Mouse (Mus musculus): ENCODE data around the gene Hils1.

Hils1 gene

DNA sequence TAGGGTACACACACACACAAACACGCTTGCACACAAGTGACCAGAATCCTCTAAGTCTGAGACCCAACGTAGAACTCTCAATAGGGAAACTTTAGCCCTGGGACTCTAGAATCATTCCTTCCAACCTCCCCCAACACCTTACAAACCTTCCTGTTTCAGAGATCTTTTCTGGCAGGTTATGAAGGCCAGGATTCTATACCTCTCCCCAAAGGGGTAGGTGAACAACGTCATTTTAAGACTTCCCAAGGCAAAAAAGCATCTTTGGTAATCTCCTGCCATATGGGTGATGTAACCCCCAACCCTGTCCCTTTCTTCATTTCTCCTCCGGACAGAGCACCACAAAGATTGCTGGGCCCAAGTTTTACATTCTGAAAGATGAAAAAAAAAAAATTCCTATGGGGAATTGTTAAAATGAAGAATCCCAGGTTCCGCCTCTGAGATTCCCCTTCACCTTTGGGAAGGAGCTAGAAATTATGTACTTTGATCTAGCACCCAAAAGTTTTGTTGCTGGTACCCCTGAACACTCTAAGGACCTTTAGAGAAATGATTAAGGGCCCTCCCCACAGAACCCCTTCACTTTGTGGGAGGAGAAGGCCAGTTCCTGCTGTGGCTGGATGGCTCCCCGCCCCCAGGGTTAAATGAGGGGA lies 22.8 kb downstream of the Hils1 start:
- no peak for DNase-seq

DNA sequence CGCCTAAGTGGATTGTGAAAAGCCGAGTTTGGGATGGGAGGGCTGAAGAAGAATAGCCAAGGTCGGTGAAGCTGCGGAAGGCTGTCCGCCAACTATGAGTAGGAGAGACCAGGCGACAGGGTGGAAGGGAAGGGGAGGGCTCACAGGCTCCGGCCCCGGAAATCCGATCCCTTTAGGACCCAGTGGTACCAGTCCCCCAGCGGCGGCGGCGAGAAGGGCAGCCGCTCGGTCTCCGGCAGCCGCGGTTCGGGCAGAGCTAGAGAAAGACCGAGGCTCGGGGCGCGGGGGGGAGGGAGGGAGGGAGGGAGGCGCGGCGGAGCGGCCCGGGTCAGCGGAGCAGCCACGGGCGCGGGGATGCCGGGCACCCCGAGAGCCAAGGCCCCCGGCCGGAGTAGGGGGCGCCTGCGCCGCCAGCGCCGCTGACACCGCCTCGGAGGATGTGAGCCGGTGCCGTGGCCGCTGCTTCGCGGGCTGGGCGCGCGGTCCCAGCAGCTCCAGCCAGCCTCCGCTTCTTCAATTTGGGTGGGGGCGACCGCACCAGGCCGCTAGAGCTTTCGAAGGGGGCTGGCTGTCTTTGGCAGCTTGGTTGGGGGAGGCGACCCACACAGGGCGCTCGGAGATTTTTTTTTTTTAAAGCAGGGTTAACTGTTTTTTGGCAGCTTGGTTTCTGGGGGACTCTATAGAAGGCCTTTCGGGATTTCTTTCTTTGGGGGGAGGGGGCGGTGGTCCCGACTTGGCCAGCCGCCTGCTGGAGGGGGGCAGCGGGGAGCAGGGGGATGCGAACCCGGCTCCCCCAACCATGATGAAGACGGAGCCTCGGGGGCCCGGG lies 23.6 kb downstream of the Hils1 start, which contains the start of gene Ppp1r9b:
TSS of gene Ppp1r9b (plus strand) at position 287 of the 829 bp plus-strand sequence.
- peak; percentile 94 for DNase-seq

DNA sequence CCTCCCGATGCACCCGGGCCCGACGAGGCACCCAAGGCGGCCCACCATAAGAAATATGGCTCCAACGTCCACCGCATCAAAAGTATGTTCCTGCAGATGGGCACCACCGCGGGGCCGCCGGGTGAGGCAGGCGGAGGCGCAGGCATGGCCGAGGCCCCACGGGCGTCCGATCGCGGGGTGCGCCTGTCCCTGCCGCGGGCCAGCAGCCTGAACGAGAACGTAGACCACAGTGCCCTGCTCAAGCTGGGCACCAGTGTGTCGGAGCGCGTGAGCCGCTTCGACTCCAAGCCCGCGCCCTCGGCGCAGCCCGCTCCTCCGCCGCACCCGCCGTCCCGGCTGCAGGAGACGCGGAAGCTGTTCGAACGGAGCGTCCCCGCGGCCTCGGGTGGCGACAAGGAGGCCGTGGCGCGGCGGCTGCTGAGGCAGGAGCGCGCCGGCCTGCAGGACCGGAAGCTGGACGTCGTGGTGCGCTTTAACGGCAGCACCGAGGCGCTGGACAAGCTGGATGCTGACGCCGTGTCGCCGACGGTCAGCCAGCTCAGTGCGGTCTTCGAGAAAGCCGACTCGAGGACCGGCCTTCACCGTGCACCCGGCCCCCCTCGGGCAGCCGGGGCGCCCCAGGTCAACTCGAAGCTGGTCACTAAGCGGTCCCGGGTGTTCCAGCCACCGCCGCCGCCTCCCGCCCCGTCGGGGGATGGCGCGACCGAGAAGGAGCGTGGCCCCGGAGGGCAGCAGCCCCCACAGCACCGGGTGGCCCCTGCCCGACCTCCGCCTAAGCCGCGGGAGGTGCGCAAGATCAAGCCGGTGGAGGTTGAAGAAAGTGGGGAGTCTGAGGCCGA lies 24.5 kb downstream of the Hils1 start:
- DNase-seq: peak; percentile 72

DNA sequence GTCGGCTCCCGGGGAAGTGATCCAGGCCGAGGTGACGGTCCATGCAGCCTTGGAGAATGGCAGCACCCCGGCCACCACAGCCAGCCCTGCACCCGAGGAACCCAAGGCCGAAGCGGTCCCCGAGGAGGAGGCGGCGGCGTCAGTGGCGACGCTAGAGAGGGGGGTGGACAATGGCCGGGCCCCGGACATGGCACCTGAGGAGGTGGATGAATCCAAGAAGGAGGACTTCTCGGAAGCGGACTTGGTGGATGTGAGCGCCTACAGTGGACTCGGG lies 25.0 kb downstream of the Hils1 start:
- DNase-seq: no peak

DNA sequence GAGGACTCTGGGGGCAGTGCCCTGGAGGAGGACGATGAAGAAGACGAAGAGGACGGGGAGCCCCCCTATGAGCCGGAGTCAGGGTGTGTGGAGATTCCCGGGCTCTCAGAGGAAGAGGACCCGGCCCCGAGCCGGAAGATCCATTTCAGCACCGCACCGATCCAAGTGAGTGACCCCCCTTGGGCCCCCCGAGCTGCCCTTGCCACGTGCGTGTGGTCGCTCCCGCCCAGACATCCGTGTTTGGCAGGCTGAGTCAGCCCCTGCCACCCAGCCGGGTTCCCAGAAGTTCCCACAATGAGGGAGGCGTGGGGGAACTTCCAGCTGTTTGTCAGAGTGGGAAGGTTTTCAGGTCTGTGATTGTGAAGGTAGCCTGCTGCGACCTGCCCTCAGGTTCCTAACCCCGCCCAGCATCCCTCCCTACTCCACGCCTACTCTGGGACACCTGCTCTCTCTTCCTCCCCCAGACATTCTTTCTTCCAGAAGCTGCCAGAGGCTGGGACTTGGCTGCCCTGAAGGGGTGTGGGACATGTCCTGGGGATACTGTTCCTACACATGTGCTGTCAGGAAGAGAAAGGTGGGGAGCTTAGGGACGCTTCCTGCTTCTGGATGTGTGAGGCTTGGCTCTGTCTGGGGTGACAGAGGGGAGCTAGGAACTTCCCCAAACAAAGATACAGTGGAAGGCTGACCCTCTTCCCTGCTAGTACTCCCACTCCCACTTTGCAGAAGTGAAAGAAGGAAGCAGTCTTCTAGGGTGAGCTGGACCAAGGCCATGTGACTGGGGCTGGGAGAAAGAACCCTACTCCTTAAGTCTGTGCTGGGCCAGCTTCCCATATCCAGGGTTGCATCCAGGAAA lies 25.6 kb downstream of the Hils1 start:
- DNase-seq: peak; percentile 65

DNA sequence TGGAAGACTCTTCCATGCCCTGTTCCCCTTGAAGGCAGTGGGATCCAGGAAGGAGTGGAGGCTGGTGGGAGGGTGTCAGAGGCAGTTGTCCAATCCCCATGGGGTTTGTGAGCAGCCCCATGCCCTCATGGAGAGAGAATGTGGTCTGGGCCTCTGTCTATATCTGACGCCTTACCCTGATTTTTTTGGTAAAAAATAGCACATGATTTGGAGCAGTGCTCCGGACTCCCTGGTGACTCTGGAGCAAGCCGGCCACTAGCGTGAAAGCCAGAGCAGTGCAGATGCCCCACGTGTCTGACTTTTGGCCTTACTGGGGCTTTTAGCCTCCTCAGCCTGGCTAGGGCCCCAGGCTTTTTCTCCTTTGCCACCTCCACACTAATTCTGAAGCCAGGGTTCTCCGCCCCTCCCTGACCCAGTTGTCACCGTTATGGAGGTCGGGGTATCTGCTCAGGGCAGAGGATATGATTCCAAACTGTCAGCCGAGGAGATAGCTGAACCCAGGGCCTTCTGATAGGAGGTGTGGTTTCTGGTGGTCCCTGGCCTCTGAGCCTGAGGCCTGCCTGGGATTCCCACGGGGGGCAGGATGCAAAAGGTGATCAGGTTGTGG lies 26.9 kb downstream of the Hils1 start:
- no peak for DNase-seq

DNA sequence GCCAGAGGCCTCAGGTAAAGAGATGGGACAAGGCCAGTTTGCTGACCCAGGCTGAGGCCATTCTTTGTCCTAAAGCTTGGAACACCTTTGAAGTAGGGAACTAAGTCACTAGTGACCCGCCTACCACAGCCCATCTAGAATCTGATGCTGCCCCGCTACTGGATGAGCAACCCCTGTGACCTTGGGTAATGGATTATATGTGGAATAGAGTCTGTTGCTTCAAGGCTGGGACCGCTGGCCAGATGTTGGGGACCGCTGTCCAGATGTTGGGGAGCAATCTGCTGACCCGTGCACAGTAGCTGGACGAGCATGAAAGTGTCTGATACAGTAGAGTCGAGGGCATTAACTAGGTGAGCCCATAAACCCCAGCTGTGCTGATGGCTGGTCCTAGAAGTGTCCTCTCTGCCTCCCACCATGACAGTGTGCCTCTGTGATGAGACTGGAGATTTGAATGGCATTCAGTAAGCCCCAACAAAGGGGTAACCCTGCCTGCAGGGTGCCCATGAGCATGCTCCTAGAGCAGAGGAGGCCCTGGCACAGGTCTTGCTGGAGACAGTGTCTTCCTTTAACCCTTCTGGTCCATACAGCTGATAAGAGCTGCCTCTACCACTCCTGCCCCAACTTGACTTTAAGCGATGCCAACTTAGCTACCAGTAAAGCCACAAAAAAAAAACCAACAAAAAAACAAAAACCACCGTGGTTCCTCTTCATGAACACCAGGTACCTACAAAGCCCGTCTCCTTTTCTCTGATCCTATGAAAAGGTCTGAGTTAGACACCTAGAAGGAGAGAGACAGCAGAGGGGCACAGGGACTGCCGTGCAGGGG lies 27.8 kb downstream of the Hils1 start:
- DNase-seq: no peak

DNA sequence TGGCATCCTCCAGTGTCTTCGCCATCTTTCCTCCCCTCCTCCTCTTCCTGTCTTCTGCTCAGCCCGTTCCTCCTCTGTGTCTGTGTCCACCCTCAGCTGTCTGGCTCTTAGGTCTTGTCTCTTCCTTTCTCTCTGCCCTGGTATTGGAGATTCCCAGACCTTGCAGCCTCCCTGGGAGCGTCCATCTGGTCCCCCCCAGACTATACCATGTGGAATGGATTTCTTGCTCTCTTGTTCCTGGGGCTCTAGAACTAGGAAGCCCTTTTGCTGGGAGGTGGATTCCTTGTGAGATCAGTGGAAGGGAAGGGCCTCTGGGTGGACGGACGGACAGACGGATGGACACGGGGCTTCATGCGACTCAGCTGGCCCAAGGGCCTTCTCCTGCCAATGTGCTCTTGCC lies 28.7 kb downstream of the Hils1 start:
- DNase-seq: no peak

DNA sequence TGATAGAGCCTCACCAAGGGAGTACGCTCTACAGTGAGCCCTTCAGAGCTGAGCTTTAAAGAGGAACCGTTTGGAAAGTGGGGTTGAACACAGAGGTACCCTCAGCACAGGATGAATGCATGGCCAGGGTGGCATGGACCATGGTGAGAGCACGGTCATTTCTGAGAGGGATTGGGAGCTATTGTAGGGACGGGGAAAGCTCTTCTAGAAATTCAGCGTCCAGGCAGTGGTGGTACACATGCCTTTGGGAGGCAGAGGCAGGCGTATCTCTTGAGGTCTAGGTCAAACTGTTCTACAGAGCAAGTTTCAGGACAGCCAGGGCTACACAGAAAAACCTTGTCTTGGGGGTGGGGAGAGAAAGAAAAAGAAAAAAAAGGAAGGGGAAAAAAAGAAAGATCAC lies 29.6 kb downstream of the Hils1 start:
- no peak for DNase-seq

DNA sequence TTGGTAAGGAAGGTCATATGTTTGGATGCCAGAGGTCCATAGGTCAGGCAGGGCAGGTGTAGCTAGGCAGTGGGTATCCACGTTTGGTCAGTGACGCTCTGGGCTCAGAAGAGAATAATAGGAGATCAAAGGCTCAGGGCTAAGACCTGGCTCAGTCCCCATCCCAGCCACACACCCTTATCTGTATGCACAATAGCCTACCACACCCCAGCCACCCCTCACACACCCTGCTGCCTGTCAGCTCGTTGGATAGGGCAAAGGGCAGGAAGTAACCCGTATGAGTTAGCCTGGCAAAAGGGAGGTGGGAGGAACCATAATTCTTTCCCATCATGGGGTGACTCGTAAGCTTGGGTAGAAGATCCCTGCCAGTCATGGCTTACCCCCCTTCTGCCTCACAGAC lies 30.2 kb downstream of the Hils1 start:
- no peak for DNase-seq

DNA sequence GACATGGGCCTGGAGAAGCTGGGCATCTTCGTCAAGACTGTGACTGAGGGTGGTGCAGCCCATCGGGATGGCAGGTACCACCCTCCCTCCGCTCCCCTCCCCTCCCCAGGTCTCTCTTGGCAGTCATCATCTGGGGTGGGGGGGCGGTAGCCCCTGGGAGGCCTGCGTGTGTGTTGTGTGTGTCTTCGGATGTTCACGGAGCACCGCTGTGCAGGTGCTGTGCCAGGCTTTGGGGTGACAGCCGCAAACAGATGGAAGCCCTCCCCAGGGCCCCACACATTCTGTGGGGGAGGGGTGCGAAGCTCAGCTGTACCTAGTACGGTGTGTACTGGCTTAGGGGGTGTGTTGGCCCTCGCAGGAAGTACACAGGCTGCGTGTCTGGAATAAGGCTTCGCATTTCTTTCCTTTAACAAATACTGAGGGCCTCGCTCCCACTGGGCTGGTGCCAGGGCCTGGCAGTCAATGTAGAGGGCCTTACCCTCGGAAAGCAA lies 30.7 kb downstream of the Hils1 start:
- peak; percentile 93 for DNase-seq

DNA sequence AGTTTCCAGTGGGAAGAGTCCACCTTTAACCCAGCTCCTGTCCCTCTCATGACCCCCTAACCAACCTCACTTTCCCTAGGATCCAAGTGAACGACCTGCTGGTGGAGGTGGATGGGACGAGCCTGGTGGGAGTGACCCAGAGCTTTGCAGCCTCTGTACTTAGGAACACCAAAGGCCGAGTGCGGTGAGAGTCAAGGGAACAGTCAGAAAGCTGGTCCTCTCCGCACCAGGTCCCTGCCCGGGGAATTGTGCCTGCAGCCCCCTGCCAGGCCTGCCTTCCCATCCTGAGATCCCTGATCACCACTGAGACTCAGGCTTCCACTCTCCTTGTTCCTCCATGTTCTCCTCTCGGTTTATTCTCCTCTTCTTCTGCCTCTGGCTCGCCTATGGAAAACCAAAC lies 32.7 kb downstream of the Hils1 start:
- DNase-seq: peak; percentile 28

DNA sequence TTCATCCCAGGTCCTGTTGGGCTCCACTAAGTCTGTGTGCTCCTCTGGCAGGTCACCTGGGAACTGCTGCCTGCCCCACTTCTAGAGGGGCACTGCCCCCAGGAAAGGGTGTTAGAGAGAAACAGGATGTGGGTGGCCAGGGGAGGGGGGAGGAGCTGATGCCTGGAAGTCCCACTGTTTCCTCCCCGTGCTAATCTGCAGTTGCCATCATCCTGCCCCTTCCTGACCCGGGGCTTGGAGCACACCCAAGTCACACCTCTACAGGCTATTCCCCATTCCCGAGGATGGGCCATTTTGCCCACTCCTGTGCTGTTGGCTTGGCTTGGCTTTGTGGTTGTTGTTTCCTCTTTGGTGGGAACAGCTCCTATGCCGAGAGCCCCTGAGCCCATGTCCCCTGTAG lies 33.2 kb downstream of the Hils1 start:
- DNase-seq: peak; percentile 77

DNA sequence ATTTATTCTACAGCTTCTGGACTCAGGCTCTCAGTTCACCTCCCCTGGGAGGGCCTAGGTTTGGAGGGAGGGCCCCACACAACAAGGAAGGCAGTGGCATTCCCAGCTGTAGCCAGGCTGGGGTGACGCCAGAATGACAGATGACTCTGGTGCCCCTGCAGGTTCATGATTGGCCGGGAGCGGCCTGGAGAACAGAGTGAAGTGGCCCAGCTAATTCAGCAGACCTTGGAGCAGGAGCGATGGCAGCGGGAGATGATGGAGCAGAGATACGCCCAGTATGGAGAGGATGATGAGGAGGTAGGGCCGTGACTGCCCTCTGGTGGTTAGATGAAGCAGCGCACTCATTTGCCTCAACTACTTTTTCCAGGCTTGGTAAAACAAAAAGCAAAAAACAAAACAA lies 33.7 kb downstream of the Hils1 start:
- DNase-seq: peak; percentile 77

DNA sequence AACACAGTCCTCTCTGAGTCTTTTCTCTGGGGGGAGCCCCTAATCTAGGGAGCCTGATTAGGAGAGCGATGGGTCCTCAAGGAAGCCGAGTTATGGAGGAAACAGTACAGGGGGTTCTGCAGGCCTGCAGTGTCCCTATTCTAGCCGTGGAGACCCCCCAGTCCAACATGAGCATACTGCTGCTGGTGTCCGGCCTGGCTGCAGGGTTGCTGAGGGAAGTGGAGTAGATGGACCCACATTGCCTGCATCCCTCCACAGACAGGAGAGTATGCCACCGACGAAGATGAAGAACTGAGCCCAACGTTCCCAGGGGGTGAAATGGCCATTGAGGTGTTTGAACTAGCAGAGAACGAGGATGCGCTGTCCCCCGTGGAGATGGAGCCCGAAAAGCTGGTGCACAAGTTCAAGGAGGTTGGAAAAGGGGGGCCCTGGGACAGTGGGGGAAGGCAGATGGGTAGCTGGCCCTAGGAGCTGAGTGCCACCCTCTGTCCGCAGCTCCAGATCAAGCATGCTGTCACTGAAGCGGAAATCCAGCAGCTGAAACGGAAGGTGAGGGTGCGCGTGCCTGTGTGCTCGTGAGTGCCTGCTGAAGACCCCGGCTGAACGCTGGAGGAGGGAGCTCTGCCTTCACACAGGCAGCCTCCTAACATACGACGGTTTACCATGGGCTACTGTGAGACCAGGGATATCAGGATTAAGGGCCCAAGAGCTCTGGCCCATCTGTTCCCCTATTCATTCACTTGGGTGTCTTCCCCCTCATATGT lies 34.4 kb downstream of the Hils1 start:
- no peak for DNase-seq

DNA sequence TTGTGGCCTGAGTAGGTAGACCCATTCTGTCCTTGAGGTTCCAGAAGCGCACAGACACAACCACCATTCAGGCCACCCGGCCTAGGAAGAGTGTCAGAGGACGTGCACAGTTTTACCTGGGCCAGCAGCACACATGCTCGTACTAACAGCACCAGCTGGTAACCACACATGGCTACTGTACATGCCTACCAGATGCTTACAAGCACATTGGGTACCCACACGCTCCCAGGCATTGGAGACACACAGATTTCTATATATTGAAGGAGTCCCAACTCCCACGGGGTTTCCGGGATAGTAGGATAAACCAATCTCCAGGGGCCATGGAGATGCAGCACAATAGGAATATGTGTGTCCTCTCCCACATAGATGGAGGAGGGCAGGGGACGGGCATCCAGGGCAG lies 35.3 kb downstream of the Hils1 start:
- no peak for DNase-seq

DNA sequence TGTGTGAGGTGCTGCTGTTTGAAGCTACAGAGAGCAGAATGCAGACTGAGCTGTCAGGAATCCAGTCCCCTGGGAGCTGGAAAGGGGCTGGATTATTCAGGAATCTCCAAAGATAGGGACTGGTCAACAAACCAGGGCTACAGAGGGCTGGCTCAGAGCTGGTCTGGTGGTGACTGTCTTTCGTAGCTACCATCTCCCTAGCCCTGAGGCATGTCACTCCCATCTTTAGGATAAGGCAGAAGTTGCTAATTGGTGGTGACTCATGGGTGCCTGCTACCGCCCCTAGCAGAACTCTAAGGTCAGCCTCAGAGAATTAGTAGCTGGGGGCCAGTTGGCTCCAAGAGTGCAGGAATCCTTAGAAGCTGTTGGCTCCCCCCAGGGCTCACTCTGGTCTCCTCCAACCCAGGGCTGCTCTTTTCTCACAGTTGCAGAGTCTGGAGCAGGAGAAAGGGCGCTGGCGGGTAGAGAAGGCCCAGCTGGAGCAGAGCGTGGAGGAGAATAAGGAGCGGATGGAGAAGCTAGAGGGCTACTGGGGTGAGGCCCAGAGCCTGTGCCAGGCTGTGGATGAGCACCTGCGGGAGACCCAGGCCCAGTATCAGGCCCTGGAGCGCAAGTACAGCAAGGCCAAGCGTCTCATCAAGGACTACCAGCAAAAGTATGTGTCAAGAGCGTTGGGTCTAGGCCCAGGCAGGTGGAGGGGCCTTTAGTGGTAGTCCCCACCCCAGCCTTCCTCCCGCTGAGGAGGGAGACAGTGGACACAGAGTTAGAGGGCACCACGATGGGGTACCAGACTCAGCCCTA lies 36.9 kb downstream of the Hils1 start:
- no peak for DNase-seq

DNA sequence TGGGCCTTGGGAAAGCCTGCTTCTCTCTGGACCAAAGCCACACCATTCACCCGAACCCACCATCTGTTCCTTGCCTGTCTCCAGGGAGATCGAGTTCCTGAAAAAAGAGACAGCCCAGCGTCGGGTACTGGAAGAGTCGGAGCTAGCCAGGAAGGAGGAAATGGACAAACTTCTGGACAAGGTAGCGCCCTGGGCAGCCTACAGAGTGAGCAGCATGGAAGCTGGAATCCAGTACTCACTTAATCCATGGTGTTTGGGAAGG lies 37.5 kb downstream of the Hils1 start:
- DNase-seq: no peak

DNA sequence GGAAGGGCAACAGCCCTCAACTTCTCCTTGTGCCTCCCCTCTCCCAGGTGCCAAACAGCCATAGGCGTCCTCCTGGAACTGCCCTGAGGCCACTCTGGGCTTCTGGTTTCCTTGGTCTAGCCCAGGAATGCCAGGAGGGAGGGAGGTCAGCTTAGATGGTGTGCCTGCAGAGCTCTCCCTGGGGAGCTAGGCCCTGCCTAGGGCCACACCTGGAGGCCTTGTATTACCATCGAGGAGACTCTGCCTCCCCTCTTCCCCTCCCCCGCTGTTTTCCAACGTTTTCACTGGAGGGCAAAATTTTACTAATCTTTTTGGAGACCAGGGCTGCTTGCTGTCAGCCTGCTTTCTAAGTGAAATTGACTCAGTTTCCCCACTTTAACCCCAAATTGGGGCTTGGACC lies 38.6 kb downstream of the Hils1 start:
- DNase-seq: no peak
